Mouse (Mus musculus) limb, embryonic 14.5 days (tissue): ENCODE measurements around the gene Tas2r117. TPM values are rescaled to one million over a fixed set of nuclear protein-coding genes. Genes with fewer than 3 reads are reported as not detected.

Source experiments
- ATAC-seq: fragments of 200-750 bp; cut with Nextera tagmentation; 2 replicates; pipeline ENCODE4 v1.8.0; 2017; ENCODE audit warnings: low read depth, moderate number of reproducible peaks, moderate TSS enrichment; ENCODE audit not compliant: low FRiP score
- DNase-seq: peaks from one replicate; pipeline ENCODE4 v3.0.0-alpha.2; 2015; ENCODE audit warnings: low spot score
- H3K27ac ChIP-seq: fragments of 300-500 bp; sonication (generic); replicated peaks from 2 replicates; pipeline ENCODE4 v1.5.1; 2014; ENCODE audit warnings: low read depth, mild to moderate bottlenecking, low read length, moderate library complexity, mixed read lengths
- H3K27me3 ChIP-seq: fragments of 300-500 bp; sonication (generic); 2 replicates; pipeline ENCODE4 v1.6.1; 2014; ENCODE audit warnings: low read length, mixed read lengths; ENCODE audit not compliant: control insufficient read depth, insufficient read depth
- H3K36me3 ChIP-seq: fragments of 300-500 bp; sonication (generic); 2 replicates; pipeline ENCODE4 v1.6.1; 2014; ENCODE audit warnings: mild to moderate bottlenecking, low read length, moderate library complexity, mixed read lengths; ENCODE audit not compliant: control insufficient read depth, insufficient read depth
- H3K4me1 ChIP-seq: fragments of 300-500 bp; sonication (generic); 2 replicates; pipeline ENCODE4 v1.6.1; 2014; ENCODE audit warnings: antibody characterized with exemption, low read length, mixed read lengths; ENCODE audit not compliant: control insufficient read depth, insufficient read depth
- H3K4me2 ChIP-seq: fragments of 300-500 bp; sonication (generic); replicated peaks from 2 replicates; pipeline ENCODE4 v1.6.1; 2014; ENCODE audit warnings: low read depth, mild to moderate bottlenecking, low read length, moderate library complexity; ENCODE audit not compliant: severe bottlenecking
- H3K4me3 ChIP-seq: fragments of 300-500 bp; sonication (generic); replicated peaks from 2 replicates; pipeline ENCODE4 v1.5.1; 2014; ENCODE audit warnings: low read length
- H3K9ac ChIP-seq: fragments of 300-500 bp; sonication (generic); 2 replicates; pipeline ENCODE4 v1.6.1; 2014; ENCODE audit warnings: mild to moderate bottlenecking, low read depth, low read length, moderate library complexity; ENCODE audit not compliant: severe bottlenecking
- H3K9me3 ChIP-seq: fragments of 300-500 bp; sonication (generic); 2 replicates; pipeline ENCODE4 v1.6.1; 2016; ENCODE audit warnings: low read length; ENCODE audit not compliant: control insufficient read depth
- POLR2A ChIP-seq: fragments of 200-500 bp; IDR thresholded peaks from 2 replicates; pipeline ENCODE4 v1.8.0; 2012; ENCODE audit warnings: inconsistent platforms, mild to moderate bottlenecking, moderate library complexity, borderline replicate concordance; ENCODE audit not compliant: insufficient read depth, insufficient read length; ENCODE audit errors: extremely low read depth
- WGBS: fragments of 180-500 bp; shearing (Covaris S2); extraction: QIAGEN DNeasy Blood & Tissue Kit; methylation state at CpG from one replicate; pipeline ENCODE4 v1.1.7; 2014; 5-methylcytosine and 5-hydroxymethylcytosine counted together
- polyA plus RNA-seq, 2 experiments: library from polyadenylated mRNA; depleted of rRNA in 1 of 2; stranded (reverse) in 1 of 2; unstranded in 1 of 2; fragments of >200 nt; fragmentation: Nextera tagmentation in 1 of 2; extraction: Ambion mirVana in 1 of 2; gene quantifications; 2 replicates each; pipeline versions ENCODE4 v1.2.1 to v1.2.3; 2012 to 2014

Tas2r117 gene
- not detected in 2 replicates for polyA plus RNA-seq (2012; rRNA removed)
- polyA plus RNA-seq (2014; fragmentation: Nextera tagmentation; extraction: Ambion mirVana) = not detected in 2 replicates

- no peak within 1 kb of the TSS for H3K9ac ChIP-seq
- H3K36me3 ChIP-seq = no peaks in the 10 kb centered on the region
- H3K9me3 ChIP-seq = no peaks in the 10 kb centered on the region
- no peak for ATAC-seq
- no peak for TF ChIP-seq POLR2A
- no peaks in the 10 kb centered on the region for H3K27me3 ChIP-seq
- no peaks in the 10 kb centered on the region for H3K4me1 ChIP-seq
- no peak within 1 kb of the TSS for H3K4me3 ChIP-seq
- no peak within 1 kb of the TSS for H3K4me2 ChIP-seq
- DNase-seq = no peak
- WGBS = 65% methylated on average over 1 of the region's 1 CpGs
- no peak within 1 kb of the TSS for H3K27ac ChIP-seq
Measured at GRCm38 (mm10) chr6:132802518-132802917, at the start of gene Tas2r117. Tas2r117 (plus strand) TSS chr6:132802818.

GRCm38 (mm10) chr6:132754430-132754829 lies 48.2 kb upstream of the Tas2r117 start, which contains the start of gene Tas2r124:
Tas2r124 (plus strand) TSS chr6:132754730.
- no peaks in the 10 kb centered on the region for H3K4me1 ChIP-seq
- ATAC-seq (no peak), DNase-seq (no peak)
- no peak within 1 kb of the TSS for H3K27ac ChIP-seq
- H3K36me3 ChIP-seq = no peaks in the 10 kb centered on the region
- TF ChIP-seq POLR2A = no peak
- WGBS = 80% methylated on average over 1 of the region's 1 CpGs
- no peak within 1 kb of the TSS for H3K4me2 ChIP-seq
- H3K4me3 ChIP-seq = no peak within 1 kb of the TSS
- no peak within 1 kb of the TSS for H3K9ac ChIP-seq
- no peaks in the 10 kb centered on the region; the same call in 1 of the 2 replicates for H3K9me3 ChIP-seq
- no peaks in the 10 kb centered on the region for H3K27me3 ChIP-seq

- no peak within 1 kb of the TSS for H3K4me2 ChIP-seq
- H3K27me3 ChIP-seq = no peaks in the 10 kb centered on the region
- no peaks in the 10 kb centered on the region for H3K9me3 ChIP-seq
- H3K4me3 ChIP-seq = no peak within 1 kb of the TSS
- ATAC-seq (no peak), DNase-seq (no peak)
- no peak within 1 kb of the TSS for H3K9ac ChIP-seq
- 94% methylated on average over 2 of the region's 2 CpGs for WGBS
- TF ChIP-seq POLR2A = no peak
- H3K36me3 ChIP-seq = no peaks in the 10 kb centered on the region
- H3K27ac ChIP-seq = no peak within 1 kb of the TSS
- H3K4me1 ChIP-seq = no peaks in the 10 kb centered on the region
Measured at GRCm38 (mm10) chr6:132761831-132762230, 40.8 kb upstream of the Tas2r117 start, which contains the start of gene Tas2r102. Tas2r102 (plus strand) TSS chr6:132762131.

GRCm38 (mm10) chr6:132778062-132778461 lies 24.6 kb upstream of the Tas2r117 start, which contains the start of gene Tas2r136:
Tas2r136 (minus strand) TSS chr6:132778162.
- no peak for DNase-seq
- ATAC-seq = no peak
- no peaks in the 10 kb centered on the region for H3K9me3 ChIP-seq
- H3K27ac ChIP-seq = no peak within 1 kb of the TSS
- no peaks in the 10 kb centered on the region for H3K36me3 ChIP-seq
- TF ChIP-seq POLR2A = no peak
- no peak within 1 kb of the TSS for H3K9ac ChIP-seq
- H3K4me2 ChIP-seq = no peak within 1 kb of the TSS
- H3K4me3 ChIP-seq = no peak within 1 kb of the TSS
- H3K4me1 ChIP-seq = no peaks in the 10 kb centered on the region
- no peaks in the 10 kb centered on the region for H3K27me3 ChIP-seq

- Histone ChIP-seq H3K27ac (no peak overlapping the region), H3K9me3 (no peaks in the 10 kb centered on the region), H3K36me3 (no peaks in the 10 kb centered on the region), H3K9ac (no peak overlapping the region), H3K4me1 (no peaks in the 10 kb centered on the region), H3K4me3 (no peak overlapping the region), H3K4me2 (no peak overlapping the region), H3K27me3 (no peaks in the 10 kb centered on the region)
- TF ChIP-seq POLR2A = no peak
- DNase-seq (no peak), ATAC-seq (no peak)
- 41% methylated on average over 1 of the region's 1 CpGs for WGBS
Measured at GRCm38 (mm10) chr6:132795393-132795792, 7.2 kb upstream of the Tas2r117 start.

GRCm38 (mm10) chr6:132846842-132847241 lies 44.2 kb downstream of the Tas2r117 start, which contains the start of gene Tas2r123:
Tas2r123 (plus strand) TSS chr6:132847142.
- H3K9ac ChIP-seq = no peak within 1 kb of the TSS
- H3K9me3 ChIP-seq = no peaks in the 10 kb centered on the region; the same call in 1 of the 2 replicates
- no peak for DNase-seq
- no peaks in the 10 kb centered on the region for H3K36me3 ChIP-seq
- WGBS = 82% methylated on average over 1 of the region's 1 CpGs
- H3K4me1 ChIP-seq = no peaks in the 10 kb centered on the region
- no peaks in the 10 kb centered on the region for H3K27me3 ChIP-seq
- no peak within 1 kb of the TSS for H3K27ac ChIP-seq
- H3K4me3 ChIP-seq = no peak within 1 kb of the TSS
- no peak for TF ChIP-seq POLR2A
- H3K4me2 ChIP-seq = no peak within 1 kb of the TSS
- ATAC-seq = no peak

Other genes starting within 250 kb of the Tas2r117 start
- not detected in 2 replicates for gene Prh1, start 233.0 kb upstream of the Tas2r117 start, polyA plus RNA-seq (2012; rRNA removed)
- gene Prh1, start 233.0 kb upstream of the Tas2r117 start, polyA plus RNA-seq (2014; fragmentation: Nextera tagmentation; extraction: Ambion mirVana) = not detected in 2 replicates
- not detected in 2 replicates for gene Prp2, start 206.9 kb upstream of the Tas2r117 start, polyA plus RNA-seq (2012; rRNA removed)
- gene Prp2, start 206.9 kb upstream of the Tas2r117 start, polyA plus RNA-seq (2014; fragmentation: Nextera tagmentation; extraction: Ambion mirVana) = not detected in 2 replicates
- not detected in 2 replicates for gene A630073D07Rik, start 151.3 kb upstream of the Tas2r117 start, polyA plus RNA-seq (2012; rRNA removed)
- gene A630073D07Rik, start 151.3 kb upstream of the Tas2r117 start, polyA plus RNA-seq (2014; fragmentation: Nextera tagmentation; extraction: Ambion mirVana) = not detected in 2 replicates
- gene Tas2r120, start 145.9 kb upstream of the Tas2r117 start, polyA plus RNA-seq (2012; rRNA removed) = not detected in 2 replicates
- gene Tas2r120, start 145.9 kb upstream of the Tas2r117 start, polyA plus RNA-seq (2014; fragmentation: Nextera tagmentation; extraction: Ambion mirVana) = not detected in 2 replicates
- gene Tas2r121, start 101.8 kb upstream of the Tas2r117 start, polyA plus RNA-seq (2012; rRNA removed) = not detected in 2 replicates
- gene Tas2r121, start 101.8 kb upstream of the Tas2r117 start, polyA plus RNA-seq (2014; fragmentation: Nextera tagmentation; extraction: Ambion mirVana) = not detected in 2 replicates
- gene Tas2r122, start 90.9 kb upstream of the Tas2r117 start, polyA plus RNA-seq (2012; rRNA removed) = not detected in 2 replicates
- gene Tas2r122, start 90.9 kb upstream of the Tas2r117 start, polyA plus RNA-seq (2014; fragmentation: Nextera tagmentation; extraction: Ambion mirVana) = not detected in 2 replicates
- gene Tas2r115, start 64.8 kb upstream of the Tas2r117 start, polyA plus RNA-seq (2012; rRNA removed) = not detected in 2 replicates
- not detected in 2 replicates for gene Tas2r115, start 64.8 kb upstream of the Tas2r117 start, polyA plus RNA-seq (2014; fragmentation: Nextera tagmentation; extraction: Ambion mirVana)
- gene Tas2r124, start 48.1 kb upstream of the Tas2r117 start, polyA plus RNA-seq (2012; rRNA removed) = not detected in 2 replicates
- not detected in 2 replicates for gene Tas2r124, start 48.1 kb upstream of the Tas2r117 start, polyA plus RNA-seq (2014; fragmentation: Nextera tagmentation; extraction: Ambion mirVana)
- not detected in 2 replicates for gene Tas2r102, start 40.7 kb upstream of the Tas2r117 start, polyA plus RNA-seq (2012; rRNA removed)
- gene Tas2r102, start 40.7 kb upstream of the Tas2r117 start, polyA plus RNA-seq (2014; fragmentation: Nextera tagmentation; extraction: Ambion mirVana) = not detected in 2 replicates
- gene Tas2r136, start 24.7 kb upstream of the Tas2r117 start, polyA plus RNA-seq (2012; rRNA removed) = not detected in 2 replicates
- not detected in 2 replicates for gene Tas2r136, start 24.7 kb upstream of the Tas2r117 start, polyA plus RNA-seq (2014; fragmentation: Nextera tagmentation; extraction: Ambion mirVana)
- not detected in 2 replicates for gene Tas2r123, start 44.3 kb downstream of the Tas2r117 start, polyA plus RNA-seq (2012; rRNA removed)
- gene Tas2r123, start 44.3 kb downstream of the Tas2r117 start, polyA plus RNA-seq (2014; fragmentation: Nextera tagmentation; extraction: Ambion mirVana) = not detected in 2 replicates
- gene Tas2r116, start 52.6 kb downstream of the Tas2r117 start, polyA plus RNA-seq (2012; rRNA removed) = not detected in 2 replicates
- gene Tas2r116, start 52.6 kb downstream of the Tas2r117 start, polyA plus RNA-seq (2014; fragmentation: Nextera tagmentation; extraction: Ambion mirVana) = not detected in 2 replicates
- not detected in 2 replicates for gene Tas2r110, start 65.2 kb downstream of the Tas2r117 start, polyA plus RNA-seq (2012; rRNA removed)
- gene Tas2r110, start 65.2 kb downstream of the Tas2r117 start, polyA plus RNA-seq (2014; fragmentation: Nextera tagmentation; extraction: Ambion mirVana) = not detected in 2 replicates
- not detected in 2 replicates for gene Tas2r113, start 90.2 kb downstream of the Tas2r117 start, polyA plus RNA-seq (2012; rRNA removed)
- gene Tas2r113, start 90.2 kb downstream of the Tas2r117 start, polyA plus RNA-seq (2014; fragmentation: Nextera tagmentation; extraction: Ambion mirVana) = not detected in 2 replicates
- not detected in 2 replicates for gene Tas2r125, start 106.8 kb downstream of the Tas2r117 start, polyA plus RNA-seq (2012; rRNA removed)
- gene Tas2r125, start 106.8 kb downstream of the Tas2r117 start, polyA plus RNA-seq (2014; fragmentation: Nextera tagmentation; extraction: Ambion mirVana) = not detected in 2 replicates
- gene Tas2r129, start 148.3 kb downstream of the Tas2r117 start, polyA plus RNA-seq (2012; rRNA removed) = not detected in 2 replicates
- not detected in 2 replicates for gene Tas2r129, start 148.3 kb downstream of the Tas2r117 start, polyA plus RNA-seq (2014; fragmentation: Nextera tagmentation; extraction: Ambion mirVana)
- gene Tas2r131, start 155.1 kb downstream of the Tas2r117 start, polyA plus RNA-seq (2012; rRNA removed) = not detected in 2 replicates
- not detected in 2 replicates for gene Tas2r131, start 155.1 kb downstream of the Tas2r117 start, polyA plus RNA-seq (2014; fragmentation: Nextera tagmentation; extraction: Ambion mirVana)
- gene Tas2r109, start 178.1 kb downstream of the Tas2r117 start, polyA plus RNA-seq (2012; rRNA removed) = not detected in 2 replicates
- gene Tas2r109, start 178.1 kb downstream of the Tas2r117 start, polyA plus RNA-seq (2014; fragmentation: Nextera tagmentation; extraction: Ambion mirVana) = not detected in 2 replicates
- gene Tas2r103, start 234.3 kb downstream of the Tas2r117 start, polyA plus RNA-seq (2012; rRNA removed) = not detected in 2 replicates
- gene Tas2r103, start 234.3 kb downstream of the Tas2r117 start, polyA plus RNA-seq (2014; fragmentation: Nextera tagmentation; extraction: Ambion mirVana) = not detected in 2 replicates